Mouse (Mus musculus) frontal cortex, adult (tissue): ENCODE measurements around the gene St6galnac1.
"Not testable (repeated sequence)": the region's sequence is repeated elsewhere in the genome, so short reads cannot be mapped to it uniquely, and the experiment has no call there.

ENCODE experiments used
- ATAC-seq: cut with Nextera tagmentation; 2 replicates; pipeline ENCODE4 v1.9.2; 2017; ENCODE audit warnings: mild to moderate bottlenecking, moderate library complexity, mixed read lengths; ENCODE audit not compliant: low TSS enrichment

Gene St6galnac1

GRCm38 (mm10) chr11:116807526-116807925, 32.2 kb upstream of the St6galnac1 start:
- ATAC-seq, result no peak

- ATAC-seq, result no peak
These were observed 31.8 kb upstream of the St6galnac1 start for GRCm38 (mm10) chr11:116807116-116807515.

GRCm38 (mm10) chr11:116806136-116807071, 31.1 kb upstream of the St6galnac1 start:
- no peak for ATAC-seq

- ATAC-seq, result no peak
These were observed 27.4 kb upstream of the St6galnac1 start for GRCm38 (mm10) chr11:116802709-116803108.

GRCm38 (mm10) chr11:116801106-116801505, 25.8 kb upstream of the St6galnac1 start:
- ATAC-seq, result no peak

- ATAC-seq, result no peak
These were observed 24.1 kb upstream of the St6galnac1 start for GRCm38 (mm10) chr11:116799364-116799763.

- ATAC-seq, result no peak
These were observed 8.9 kb upstream of the St6galnac1 start for GRCm38 (mm10) chr11:116784221-116784620.

- ATAC-seq, result no peak
These were observed 7.4 kb upstream of the St6galnac1 start for GRCm38 (mm10) chr11:116782737-116783145.

GRCm38 (mm10) chr11:116773205-116773604, 2.1 kb downstream of the St6galnac1 start:
- no peak for ATAC-seq

GRCm38 (mm10) chr11:116769873-116770272, 5.4 kb downstream of the St6galnac1 start:
- ATAC-seq, result no peak

GRCm38 (mm10) chr11:116764946-116765345, 10.4 kb downstream of the St6galnac1 start:
- no peak for ATAC-seq

- ATAC-seq, result no peak
These were observed 11.0 kb downstream of the St6galnac1 start for GRCm38 (mm10) chr11:116764346-116764745.

- no peak for ATAC-seq
These were observed 20.1 kb downstream of the St6galnac1 start for GRCm38 (mm10) chr11:116755191-116755590.

GRCm38 (mm10) chr11:116753674-116754470, 21.4 kb downstream of the St6galnac1 start:
- ATAC-seq, result no peak

GRCm38 (mm10) chr11:116749733-116750132, 25.6 kb downstream of the St6galnac1 start:
- no peak for ATAC-seq

GRCm38 (mm10) chr11:116748692-116749091, 26.6 kb downstream of the St6galnac1 start:
- ATAC-seq, result not testable (repeated sequence)

GRCm38 (mm10) chr11:116746822-116747221, 28.5 kb downstream of the St6galnac1 start:
- not testable (repeated sequence) for ATAC-seq

GRCm38 (mm10) chr11:116745457-116745856, 29.9 kb downstream of the St6galnac1 start:
- ATAC-seq, result not testable (repeated sequence)

- ATAC-seq, result no peak
These were observed 36.9 kb downstream of the St6galnac1 start for GRCm38 (mm10) chr11:116738411-116738810.

GRCm38 (mm10) chr11:116732536-116732935, 42.8 kb downstream of the St6galnac1 start:
- no peak for ATAC-seq

- ATAC-seq, result not testable (repeated sequence)
These were observed 44.2 kb downstream of the St6galnac1 start for GRCm38 (mm10) chr11:116731060-116731580.
